Mouse (Mus musculus): Measurements from ENCODE around the gene Gga1.

The Gga1 gene

GRCm38 (mm10) chr15:78937963-78938362, 61.0 kb downstream of the Gga1 start:
- DNase-seq (ENCODE audit: low read depth): no peak

GRCm38 (mm10) chr15:78940325-78940724, 63.3 kb downstream of the Gga1 start:
- DNase-seq (ENCODE audit: low read depth): no peak

- peak; percentile 70 for DNase-seq (ENCODE audit: low read depth)
These were observed 65.7 kb downstream of the Gga1 start for GRCm38 (mm10) chr15:78942663-78943062.
